Mouse (Mus musculus): ENCODE data around the gene C1qa.

C1qa gene

DNA sequence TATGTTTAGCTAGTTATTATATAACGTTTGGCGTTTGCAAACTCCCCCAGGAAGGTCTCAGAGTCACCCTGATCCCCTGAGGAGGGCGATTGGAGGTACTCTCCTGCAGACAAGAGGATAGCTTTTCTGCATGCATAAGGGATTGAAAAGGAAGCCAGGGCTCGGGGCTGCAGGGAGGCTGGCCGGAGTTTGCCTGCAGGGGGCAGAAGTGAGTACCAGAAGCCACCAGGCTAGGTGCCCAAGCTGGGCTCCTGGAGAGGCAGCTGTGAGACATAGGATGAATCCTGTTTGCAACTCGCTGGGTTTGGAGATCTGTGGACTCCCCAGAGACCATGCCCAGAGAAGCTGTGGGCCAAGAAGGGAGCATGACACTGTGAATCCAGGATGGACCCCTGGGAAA lies 43.5 kb downstream of the C1qa start:
- peak in 1 of 2 experiments; percentile 28 for DNase-seq

DNA sequence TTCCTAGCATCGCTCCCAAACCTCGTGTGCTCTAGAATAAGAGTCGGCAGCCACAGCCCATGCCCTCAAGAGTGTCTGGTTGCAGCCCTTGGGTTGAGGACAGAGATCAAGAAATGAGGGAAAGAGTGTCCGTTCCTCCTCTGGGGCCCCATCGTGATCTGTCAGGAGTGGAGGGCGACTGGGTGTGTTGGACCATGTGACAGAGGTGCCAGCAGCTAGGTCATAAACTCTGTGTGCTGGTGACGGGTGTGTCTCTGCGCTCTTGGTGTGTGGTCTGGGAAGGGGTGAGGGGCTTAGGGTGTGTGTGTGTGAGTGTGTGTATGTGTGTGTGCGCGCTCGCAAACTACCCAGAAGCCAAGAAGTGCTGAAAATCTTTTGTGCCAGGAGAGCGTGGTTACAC lies 45.6 kb downstream of the C1qa start:
- DNase-seq = no peak

DNA sequence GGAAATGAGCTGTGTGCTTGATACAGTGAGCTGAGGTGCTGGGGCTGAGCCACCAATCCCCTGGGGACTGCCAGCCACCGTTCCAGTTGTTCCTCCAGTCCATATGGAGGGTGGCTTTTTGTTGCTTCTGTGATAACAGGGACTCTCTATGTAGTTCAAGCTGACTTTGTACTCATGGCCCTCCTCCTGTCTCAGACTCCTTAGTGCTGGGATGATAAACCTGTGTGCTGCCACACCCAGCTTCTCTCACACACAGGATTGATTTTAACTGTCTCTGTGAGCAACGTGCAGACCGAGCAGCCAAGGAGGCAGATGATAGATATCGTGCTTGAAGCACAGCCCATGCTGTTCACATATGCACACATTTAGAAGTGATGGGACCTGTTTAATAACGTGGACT lies 46.5 kb downstream of the C1qa start:
- DNase-seq = no peak

DNA sequence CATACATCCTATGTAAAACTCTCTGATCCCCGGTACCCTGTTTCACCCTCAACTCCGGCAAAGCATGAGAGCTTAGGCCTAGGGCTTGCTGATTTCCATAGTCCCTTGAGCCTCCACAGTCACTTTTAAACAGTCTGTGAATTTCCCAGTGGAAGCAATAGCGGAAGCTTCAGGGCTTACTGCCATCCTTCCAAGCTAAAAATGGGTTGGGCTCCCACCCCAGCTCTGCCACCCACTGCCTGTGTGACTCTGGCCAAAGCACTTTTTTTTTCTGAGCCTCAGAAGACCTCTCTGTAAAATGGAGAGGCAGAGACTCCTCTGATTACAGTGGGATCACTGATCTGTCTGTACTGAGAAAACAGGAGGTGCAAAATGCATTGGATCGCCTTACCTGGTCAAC lies 50.0 kb downstream of the C1qa start:
- no peak for DNase-seq

DNA sequence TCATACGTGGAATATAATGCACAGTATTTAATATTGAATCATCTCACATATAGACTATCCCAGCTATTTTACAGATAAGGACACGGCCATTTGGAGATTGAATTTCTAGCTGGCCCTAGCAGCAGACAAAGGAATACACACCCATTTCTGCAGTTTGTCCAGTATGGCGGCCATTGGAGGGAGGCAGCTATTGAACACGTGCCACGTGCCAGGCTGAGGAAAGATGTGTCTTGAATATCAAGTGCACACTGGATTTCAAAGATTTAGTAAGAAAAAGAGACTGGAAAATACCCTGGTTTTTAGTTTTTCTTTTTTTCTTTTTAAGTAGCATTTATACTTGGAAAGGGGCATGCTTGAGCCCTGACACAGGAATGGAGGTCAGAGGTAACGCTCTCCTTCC lies 51.4 kb downstream of the C1qa start:
- DNase-seq = no peak

Measured in thymus, postnatal 36 days (tissue).